Mouse (Mus musculus): ENCODE measurements around the gene Unc5c.

The Unc5c gene

DNA sequence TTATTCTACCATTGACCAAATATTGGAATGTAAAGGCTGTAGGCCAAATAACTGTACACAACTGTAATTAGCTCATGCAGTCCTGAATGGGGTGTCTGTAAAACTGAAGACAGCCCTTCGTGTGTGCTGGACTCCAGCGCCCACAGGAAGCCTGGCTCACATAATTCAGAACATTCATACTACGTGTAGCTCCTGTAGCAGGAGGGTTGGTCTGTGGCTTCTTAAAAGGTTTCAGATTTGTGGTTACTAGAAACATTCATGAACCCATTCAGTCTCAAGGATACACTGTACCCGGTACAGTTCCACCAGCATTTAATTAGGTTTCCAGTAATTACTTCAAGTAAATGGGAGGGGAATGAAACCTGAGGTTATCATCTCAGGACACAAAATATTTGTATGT, 246.6 kb downstream of the Unc5c start:
- DNase-seq (ENCODE audit: low spot score in 2 of 2), result no peak

- DNase-seq (ENCODE audit: low spot score in 2 of 2), result no peak
Measured at GRCm38 (mm10) chr3:141716371-141716770, 251.4 kb downstream of the Unc5c start.

DNA sequence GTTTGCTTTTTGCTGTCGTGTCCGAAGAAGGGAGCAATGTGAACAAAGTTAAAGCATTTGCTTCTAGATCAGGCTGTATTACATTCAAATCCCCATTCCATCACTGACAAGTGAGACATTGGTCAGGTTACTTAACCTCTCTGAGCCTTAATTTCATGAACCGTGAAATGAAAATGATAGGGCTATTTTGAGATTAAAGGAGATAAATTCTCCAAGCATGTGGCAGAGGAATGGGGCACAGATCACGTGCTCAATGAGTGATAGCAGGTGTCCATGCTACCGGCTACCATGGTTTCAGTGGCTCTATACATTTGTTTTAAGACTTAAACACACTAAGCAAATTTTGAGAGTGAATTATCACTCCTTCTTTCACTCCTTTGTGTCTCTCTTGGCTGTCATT, 254.0 kb downstream of the Unc5c start:
- no peak for DNase-seq (ENCODE audit: low spot score in 2 of 2)

DNA sequence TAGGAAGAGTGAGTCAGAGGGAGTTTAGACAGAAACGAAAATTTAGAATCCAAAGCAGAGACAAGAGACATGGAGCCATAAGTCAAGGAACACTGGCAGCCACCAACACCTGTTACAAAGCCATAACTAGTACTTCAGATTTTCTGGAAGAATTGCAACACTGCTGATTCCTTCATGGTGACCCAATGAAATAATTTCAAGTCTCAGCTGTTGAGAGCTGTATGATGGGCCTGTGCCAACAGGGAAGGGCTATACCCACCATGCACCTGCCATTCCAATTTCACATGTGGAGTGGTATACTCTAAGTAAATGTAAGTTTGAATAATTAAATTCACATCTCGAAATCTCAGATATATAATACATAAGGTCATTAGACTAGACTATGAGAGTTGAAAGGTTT, 259.5 kb downstream of the Unc5c start:
- DNase-seq (ENCODE audit: low spot score in 2 of 2), result no peak

GRCm38 (mm10) chr3:141725432-141725831, 260.4 kb downstream of the Unc5c start:
- DNase-seq (ENCODE audit: low spot score in 2 of 2), result no peak

DNA sequence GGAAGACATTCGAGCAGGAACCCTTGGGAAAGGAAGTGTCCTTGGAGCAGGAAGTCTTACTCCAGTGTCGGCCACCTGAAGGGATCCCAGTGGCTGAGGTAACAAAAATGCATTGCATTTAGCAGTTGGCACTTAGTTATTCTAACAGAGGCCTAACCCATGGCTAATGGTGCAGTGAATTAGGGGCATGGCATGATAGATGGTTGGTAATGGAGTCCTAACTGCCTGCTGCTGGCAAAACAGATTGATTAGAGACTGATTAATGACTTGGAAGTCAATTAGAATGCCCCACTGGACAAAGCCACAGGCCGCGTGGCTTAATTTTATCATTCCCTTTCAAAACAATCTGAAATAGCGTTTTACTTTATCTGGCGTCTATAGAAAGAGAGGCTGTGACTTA, 268.8 kb downstream of the Unc5c start:
- no peak for DNase-seq (ENCODE audit: low spot score in 2 of 2)

GRCm38 (mm10) chr3:141735285-141735684, 270.3 kb downstream of the Unc5c start:
- no peak for DNase-seq (ENCODE audit: low spot score in 2 of 2)

DNA sequence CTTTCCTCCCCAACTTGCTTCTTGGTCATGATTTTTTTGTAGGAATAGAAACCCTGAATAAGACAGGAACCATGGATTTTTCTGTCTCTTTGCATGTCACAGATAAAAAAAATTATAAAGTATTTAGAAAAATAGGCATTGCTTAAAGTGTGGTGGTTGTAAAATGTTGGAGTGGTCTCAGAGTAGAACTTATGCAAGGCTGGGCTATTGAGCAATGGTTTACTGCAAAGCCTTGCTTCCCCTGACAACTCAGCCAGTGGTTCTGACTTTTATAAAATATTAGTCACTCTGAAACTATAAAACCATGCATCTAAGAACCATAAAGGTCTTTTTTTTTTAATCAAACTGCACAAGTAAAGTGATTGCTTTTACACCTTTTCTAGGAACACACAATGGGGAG, 280.3 kb downstream of the Unc5c start:
- DNase-seq (ENCODE audit: low spot score in 2 of 2), result no peak

DNA sequence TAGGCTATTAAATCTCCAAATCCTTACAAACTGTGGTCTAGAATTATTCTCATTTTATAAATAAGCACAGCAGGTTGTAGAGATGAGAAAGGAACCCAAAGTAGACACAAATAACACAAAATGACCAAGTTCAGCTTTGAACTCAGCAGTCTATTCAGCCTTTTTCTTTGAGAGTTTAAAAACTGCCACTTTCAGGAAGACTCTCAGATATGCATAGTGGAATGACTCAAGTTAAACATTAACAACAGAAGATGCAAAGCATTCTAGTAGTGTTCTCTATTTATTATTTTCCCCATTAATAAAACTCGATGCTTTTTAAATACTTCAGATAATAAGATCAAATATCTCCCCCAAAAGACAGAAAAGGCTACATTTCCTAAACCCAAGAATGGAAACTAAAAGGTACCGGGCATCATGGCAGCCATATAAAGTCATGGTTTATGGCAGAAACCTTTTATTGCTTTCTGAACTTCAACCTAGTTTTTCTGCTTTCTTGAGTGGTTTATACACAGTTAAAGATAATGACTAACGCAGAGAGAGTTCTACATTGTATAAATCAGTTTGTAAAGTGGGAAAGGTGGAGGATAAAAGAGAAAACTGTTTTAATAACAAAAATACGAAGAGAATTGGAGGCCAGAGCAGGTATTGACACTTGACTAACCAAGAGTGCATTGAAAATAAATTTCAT, 283.8 kb downstream of the Unc5c start:
- no peak for DNase-seq (ENCODE audit: low spot score in 2 of 2)

DNA sequence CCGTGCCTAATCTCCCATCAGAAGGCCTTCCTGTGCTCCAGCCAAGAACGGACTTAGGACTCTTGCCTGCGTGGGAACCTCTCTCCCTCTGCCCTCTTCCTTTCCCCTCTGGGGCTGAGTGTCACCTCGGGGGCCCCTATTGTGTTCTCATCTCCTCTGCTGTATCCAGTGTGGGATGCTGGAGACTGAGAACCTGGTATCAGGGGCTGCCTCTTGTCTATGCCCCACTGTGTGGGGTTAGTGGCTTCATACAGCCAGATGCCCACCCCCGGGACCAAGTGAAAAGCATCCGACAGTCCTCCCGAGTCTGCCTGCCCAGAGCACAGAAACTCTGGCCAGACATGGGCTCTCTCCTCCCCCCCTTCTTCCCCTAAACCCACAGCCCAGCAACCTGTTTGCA, 287.2 kb downstream of the Unc5c start:
- no peak for DNase-seq (ENCODE audit: low spot score in 2 of 2)

DNA sequence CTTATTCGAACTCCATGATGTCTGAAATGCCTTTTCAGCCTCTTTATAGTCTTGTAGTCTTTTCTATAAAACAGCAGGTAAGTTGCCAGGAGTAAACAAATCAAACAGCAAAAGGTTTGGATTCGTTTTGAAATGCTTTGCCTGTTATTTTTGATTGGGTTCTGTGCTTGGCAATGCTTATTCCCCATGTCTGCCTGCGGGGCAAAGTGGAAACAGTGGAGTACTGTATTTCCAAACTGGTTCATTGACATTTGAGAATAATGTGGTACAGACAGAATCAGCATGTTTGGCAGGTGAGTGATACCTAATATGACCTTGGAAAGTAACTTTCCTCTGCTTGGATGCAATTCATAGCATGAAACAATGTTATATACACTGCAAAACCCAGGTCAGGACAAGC, 292.2 kb downstream of the Unc5c start:
- no peak for DNase-seq (ENCODE audit: low spot score in 2 of 2)

DNA sequence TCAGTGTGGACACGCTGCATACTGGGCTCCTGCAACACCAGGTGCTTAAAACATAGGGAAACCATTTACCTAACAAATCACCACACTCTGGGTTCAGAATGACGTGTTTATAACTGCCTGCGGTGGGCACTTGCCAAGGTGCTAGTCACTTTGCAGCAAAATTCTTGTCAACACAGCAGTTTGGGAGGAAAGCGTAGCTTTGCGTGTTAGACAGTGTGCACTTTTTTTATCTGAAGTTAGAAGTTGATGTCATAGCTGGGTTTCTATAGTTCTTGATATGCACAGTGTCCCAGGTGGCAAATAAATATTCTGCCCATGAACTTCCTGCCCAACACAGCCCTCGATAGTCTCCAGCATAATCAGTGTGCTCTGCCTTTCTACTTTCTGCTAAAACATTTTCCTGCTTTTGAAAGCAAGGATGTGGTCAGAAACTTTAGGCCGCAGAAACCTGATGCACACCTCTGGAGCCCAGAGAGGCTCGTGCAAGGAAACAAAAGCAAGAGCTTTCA, 313.4 kb downstream of the Unc5c start:
- no peak for DNase-seq (ENCODE audit: low spot score in 2 of 2)

DNA sequence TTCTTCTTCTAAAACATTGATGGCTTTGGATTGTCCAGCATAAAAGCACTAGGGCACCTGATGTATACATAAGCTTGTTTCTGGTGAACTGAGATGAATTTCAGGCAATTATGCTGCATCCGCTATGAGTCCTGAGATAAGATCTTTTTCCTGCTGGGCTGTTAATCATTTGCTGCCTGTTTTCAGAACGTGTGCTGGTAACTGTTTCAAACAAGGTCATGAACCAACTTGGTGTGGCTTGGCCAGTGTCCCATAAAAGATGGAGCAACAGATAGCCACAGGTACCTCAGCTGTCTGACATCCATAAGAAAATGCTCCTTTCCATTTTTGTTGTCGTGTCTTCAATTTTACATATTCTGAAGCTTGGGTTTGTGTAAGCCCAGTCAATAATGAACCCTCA, 314.2 kb downstream of the Unc5c start:
- DNase-seq (ENCODE audit: low spot score in 2 of 2), result no peak

GRCm38 (mm10) chr3:141782553-141782952, 317.5 kb downstream of the Unc5c start:
- no peak for DNase-seq (ENCODE audit: low spot score in 2 of 2)

DNA sequence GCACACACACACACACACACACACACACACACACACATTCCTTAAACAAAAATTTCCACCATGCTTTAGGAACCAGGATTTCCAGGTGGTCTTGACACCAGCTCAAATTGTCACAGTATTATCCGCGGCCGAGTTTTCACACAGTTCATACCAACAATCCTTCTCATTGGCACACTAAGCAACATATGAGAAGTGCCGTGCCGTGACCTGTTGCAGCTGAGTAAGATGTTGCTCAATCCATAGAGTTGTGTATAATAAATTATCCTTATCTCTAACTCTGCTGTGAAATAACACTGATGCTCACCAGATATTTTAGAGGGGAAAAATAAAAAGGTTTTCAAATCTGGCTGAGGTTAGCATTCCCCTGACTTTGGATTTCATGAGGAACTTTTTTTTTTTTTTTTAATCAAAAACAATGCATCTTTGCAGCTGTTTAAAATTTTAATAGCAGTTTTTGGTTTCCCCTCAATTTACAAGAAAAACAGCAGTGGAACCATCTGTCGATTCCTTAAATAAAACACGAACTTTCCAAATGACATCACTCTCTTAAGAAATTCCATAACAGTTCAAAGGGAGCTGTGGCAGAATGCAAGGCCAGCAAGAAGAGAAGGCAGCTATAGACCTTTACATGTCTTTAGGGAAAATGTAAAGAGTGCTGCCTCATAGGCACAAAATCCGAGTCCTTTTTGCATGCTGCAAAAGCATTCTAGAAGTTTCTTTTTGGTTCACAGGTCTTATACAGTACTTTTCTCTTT, 326.2 kb downstream of the Unc5c start:
- no peak for DNase-seq (ENCODE audit: low spot score in 2 of 2)

DNA sequence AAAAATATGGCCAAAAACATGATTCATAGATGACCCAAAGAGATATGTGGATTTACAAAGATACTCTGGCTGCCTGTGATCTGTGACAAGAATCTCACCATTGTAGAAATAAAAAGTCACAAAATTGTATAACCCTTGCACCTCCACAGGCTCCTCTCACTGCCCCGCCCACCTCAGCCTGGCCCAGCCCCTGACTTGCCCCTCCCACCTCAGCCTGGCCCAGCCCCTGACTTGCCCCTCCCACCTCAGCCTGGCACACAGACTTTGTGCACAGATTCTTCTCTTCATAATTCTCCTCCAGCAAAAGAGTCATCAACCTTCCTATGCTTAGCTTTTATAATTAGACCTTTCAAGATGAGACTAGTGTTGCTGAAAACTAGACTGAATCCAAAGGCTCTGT, 327.1 kb downstream of the Unc5c start:
- no peak for DNase-seq (ENCODE audit: low spot score in 2 of 2)

DNA sequence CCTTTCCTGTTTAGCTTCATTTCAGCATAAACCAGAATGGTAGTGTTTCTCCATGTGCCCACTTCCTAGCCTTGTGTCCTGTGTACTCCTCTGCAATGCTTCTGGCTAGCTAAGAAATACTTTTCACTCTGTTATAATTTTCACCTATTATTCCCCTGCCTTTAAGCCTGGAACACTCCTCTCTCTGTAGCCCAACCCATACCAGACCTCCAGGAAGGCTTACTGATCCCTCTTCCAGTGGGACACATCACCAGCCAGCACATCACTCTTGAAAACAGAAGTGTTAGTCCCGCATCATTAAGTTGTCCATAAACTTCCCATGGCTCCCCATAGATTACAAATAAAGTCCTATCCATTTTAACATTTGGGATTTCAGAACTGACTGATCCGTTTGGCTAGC, 328.7 kb downstream of the Unc5c start:
- no peak for DNase-seq (ENCODE audit: low spot score in 2 of 2)

GRCm38 (mm10) chr3:141794371-141794770, 329.4 kb downstream of the Unc5c start:
- peak in 1 of 2 experiments; percentile 22 for DNase-seq (ENCODE audit: low spot score in 2 of 2)

GRCm38 (mm10) chr3:141797372-141797771, 332.4 kb downstream of the Unc5c start:
- no peak for DNase-seq (ENCODE audit: low spot score in 2 of 2)

GRCm38 (mm10) chr3:141797789-141798188, 332.8 kb downstream of the Unc5c start:
- DNase-seq (ENCODE audit: low spot score in 2 of 2), result peak in 1 of 2 experiments; percentile 16

- DNase-seq (ENCODE audit: low spot score in 2 of 2), result no peak
Measured at GRCm38 (mm10) chr3:141804133-141804532, 339.1 kb downstream of the Unc5c start.

GRCm38 (mm10) chr3:141809581-141809980, 344.6 kb downstream of the Unc5c start:
- DNase-seq (ENCODE audit: low spot score in 2 of 2), result no peak

DNA sequence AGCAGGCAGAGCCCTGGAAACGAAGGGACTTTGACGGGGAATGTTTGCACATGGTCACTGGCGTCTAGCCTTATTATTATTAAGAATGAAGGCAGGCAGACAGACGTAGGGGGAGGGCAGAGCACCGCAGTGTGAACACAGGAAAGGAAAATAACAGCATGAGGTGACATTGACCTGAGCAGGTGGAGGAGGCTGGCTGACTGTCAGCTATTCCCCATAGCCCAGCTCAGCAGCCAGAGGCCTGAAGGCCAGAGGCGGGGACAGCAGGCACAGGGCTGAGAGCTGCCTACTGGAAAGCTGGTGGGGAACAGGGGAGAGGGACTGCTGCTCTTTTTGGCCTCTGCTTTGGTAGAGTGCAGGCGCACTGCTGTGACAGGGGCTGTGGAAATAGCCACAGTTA, 345.9 kb downstream of the Unc5c start:
- DNase-seq (ENCODE audit: low spot score in 2 of 2), result peak in 1 of 2 experiments; percentile 12

Data from cerebellum, postnatal 4 days (tissue).